Mouse (Mus musculus) intestine, postnatal 0 days (tissue): ENCODE measurements at regions not wholly inside any gene's neighbourhood (a gene's known extent, or its start where the extent isn't known, plus 50 kb on each side); places are given as distances from the start of the nearest gene placed in this dataset.

Experiments used
- ATAC-seq: fragments of 200-750 bp; cut with Nextera tagmentation; 2 replicates; pipeline ENCODE4 v1.8.0; 2017; ENCODE audit warnings: mild to moderate bottlenecking, moderate TSS enrichment, moderate library complexity
- H3K27ac ChIP-seq: fragments of 300-500 bp; sonication (generic); 2 replicates; pipeline ENCODE4 v1.5.1; 2014; ENCODE audit warnings: mild to moderate bottlenecking, low read depth, low read length, moderate library complexity
- H3K27me3 ChIP-seq: fragments of 300-500 bp; sonication (generic); replicated peaks from 2 replicates; pipeline ENCODE4 v1.6.1; 2014; ENCODE audit warnings: low read length, mixed read lengths; ENCODE audit not compliant: control insufficient read depth, insufficient read depth
- H3K36me3 ChIP-seq: fragments of 300-500 bp; sonication (generic); 2 replicates; pipeline ENCODE4 v1.6.1; 2014; ENCODE audit warnings: mild to moderate bottlenecking, moderate library complexity; ENCODE audit not compliant: control insufficient read depth, insufficient read depth
- H3K4me1 ChIP-seq: fragments of 300-500 bp; sonication (generic); replicated peaks from 2 replicates; pipeline ENCODE4 v1.6.1; 2014; ENCODE audit warnings: antibody characterized with exemption, low read length, mixed read lengths; ENCODE audit not compliant: control insufficient read depth, insufficient read depth
- H3K4me2 ChIP-seq: fragments of 300-500 bp; sonication (generic); replicated peaks from 2 replicates; pipeline ENCODE4 v1.6.1; 2014; ENCODE audit warnings: low read depth, mild to moderate bottlenecking, moderate library complexity
- H3K4me3 ChIP-seq: fragments of 300-500 bp; sonication (generic); 2 replicates; pipeline ENCODE4 v1.5.1; 2014; ENCODE audit warnings: low read depth, low read length
- H3K9ac ChIP-seq: fragments of 300-500 bp; sonication (generic); 2 replicates; pipeline ENCODE4 v1.6.1; 2014; ENCODE audit warnings: mild to moderate bottlenecking, low read depth, low read length
- H3K9me3 ChIP-seq: fragments of 300-500 bp; sonication (generic); 2 replicates; pipeline ENCODE4 v1.6.1; 2016; ENCODE audit warnings: mixed run types; ENCODE audit not compliant: control insufficient read depth
- CTCF ChIP-seq: sonication (generic); IDR thresholded peaks from 2 replicates; pipeline ENCODE4 v1.5.1; 2016; ENCODE audit warnings: low read depth, mild to moderate bottlenecking, control low read depth, antibody characterized with exemption, moderate library complexity
- WGBS: fragments of 180-500 bp; shearing (Covaris S2); extraction: QIAGEN DNeasy Blood & Tissue Kit; methylation state at CpG from one replicate; pipeline ENCODE4 v1.1.7; 2014; 5-methylcytosine and 5-hydroxymethylcytosine counted together

DNA sequence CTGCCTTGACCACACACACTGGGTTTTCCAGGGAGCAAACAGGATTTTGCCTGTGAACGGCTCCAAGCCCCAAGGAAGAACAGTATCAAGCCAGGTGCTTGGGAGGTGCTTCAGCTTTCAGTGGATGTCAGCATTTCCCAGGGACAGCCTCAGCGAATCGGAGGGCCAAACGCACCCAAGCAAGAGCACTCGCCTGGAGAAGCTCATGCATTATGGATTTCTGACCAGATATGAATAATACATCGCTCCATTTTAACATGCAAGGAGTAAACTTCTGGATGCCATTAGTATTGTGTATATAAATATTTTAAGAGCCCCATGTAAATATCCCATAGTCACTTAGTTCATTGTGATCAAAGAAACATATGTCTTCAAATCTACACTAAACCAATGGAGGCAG, 530.6 kb upstream of the Jmjd1c start:
- no peaks in the 10 kb centered on the region for H3K27me3 ChIP-seq
- H3K27ac ChIP-seq = no peak overlapping the region
- no peak overlapping the region for H3K4me2 ChIP-seq
- H3K9ac ChIP-seq = no peak overlapping the region
- no peaks in the 10 kb centered on the region for H3K4me1 ChIP-seq
- no peak for ATAC-seq
- H3K36me3 ChIP-seq = no peaks in the 10 kb centered on the region
- 78% methylated on average over 6 of the region's 6 CpGs for WGBS
- TF ChIP-seq CTCF = no peak
- no peaks in the 10 kb centered on the region for H3K9me3 ChIP-seq
- H3K4me3 ChIP-seq = no peak overlapping the region

DNA sequence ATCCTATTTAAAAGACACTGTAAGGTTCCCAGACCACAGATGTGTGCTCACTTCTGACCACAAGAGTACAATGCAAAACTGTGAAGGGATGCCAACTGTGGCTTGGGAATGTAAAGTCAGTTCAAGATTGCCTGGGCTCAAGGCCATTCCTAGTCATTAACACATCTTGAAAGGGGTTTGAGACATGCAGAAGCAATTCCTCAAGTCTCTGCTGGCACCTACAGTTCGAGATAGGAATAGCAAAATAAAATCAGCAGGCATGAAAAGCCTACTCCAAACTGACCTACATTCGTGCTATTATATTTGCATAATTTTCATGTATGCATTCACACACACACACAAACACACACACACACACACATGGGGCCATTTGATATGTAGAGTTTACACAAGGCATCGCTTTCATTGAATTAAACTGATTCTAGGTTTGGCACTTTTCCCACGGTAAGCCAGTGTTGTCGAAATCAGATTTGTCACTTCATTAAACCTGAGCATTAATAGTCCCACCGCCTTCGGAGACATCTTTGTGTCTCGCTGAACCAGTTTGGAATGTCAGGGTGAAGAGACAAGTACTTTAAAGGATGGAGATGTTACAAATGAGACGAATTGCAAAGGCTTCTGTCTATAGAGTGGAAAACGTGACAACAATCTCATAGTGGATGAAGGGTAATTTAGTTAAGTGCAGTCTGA, 520.9 kb upstream of the Jmjd1c start:
- WGBS = 53% methylated on average over 10 of the region's 10 CpGs
- no peaks in the 10 kb centered on the region for H3K4me1 ChIP-seq

DNA sequence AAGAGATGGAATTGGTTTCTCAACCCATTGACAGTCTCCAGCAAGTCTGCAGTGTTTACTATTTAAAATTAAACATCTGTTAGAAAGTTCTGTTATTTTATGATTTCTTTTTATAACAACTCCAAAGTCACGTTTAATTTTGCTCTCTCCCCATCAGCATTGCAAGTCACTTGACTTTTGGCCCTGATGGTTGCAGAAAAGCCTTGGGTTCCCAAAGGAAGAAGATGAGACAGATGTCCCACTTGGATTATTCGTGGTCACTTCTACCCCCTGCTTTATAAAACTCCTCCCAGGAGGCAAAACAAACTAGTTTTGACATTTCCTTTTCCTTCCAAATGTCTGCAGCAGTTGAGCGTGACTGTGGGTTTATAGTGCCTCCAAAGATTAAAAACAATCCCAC, 502.9 kb upstream of the Jmjd1c start:
- H3K27ac ChIP-seq = no peak overlapping the region
- H3K36me3 ChIP-seq = no peaks in the 10 kb centered on the region
- no peak overlapping the region for H3K9ac ChIP-seq
- no peak for TF ChIP-seq CTCF
- H3K4me2 ChIP-seq = no peak overlapping the region
- 45% methylated on average over 3 of the region's 3 CpGs for WGBS
- H3K4me1 ChIP-seq = no peaks in the 10 kb centered on the region
- H3K9me3 ChIP-seq = no peaks in the 10 kb centered on the region
- no peak for ATAC-seq
- H3K4me3 ChIP-seq = no peak overlapping the region
- H3K27me3 ChIP-seq = no peaks in the 10 kb centered on the region

More for the DNA sequence above, 520.9 kb upstream of the Jmjd1c start:
- Histone ChIP-seq H3K4me2 (no peak overlapping the region), H3K27me3 (no peaks in the 10 kb centered on the region), H3K27ac (no peak overlapping the region), H3K9me3 (no peaks in the 10 kb centered on the region), H3K4me3 (no peak overlapping the region), H3K36me3 (no peaks in the 10 kb centered on the region), H3K9ac (no peak overlapping the region)
- TF ChIP-seq CTCF = peak; percentile 70
- ATAC-seq = no peak

DNA sequence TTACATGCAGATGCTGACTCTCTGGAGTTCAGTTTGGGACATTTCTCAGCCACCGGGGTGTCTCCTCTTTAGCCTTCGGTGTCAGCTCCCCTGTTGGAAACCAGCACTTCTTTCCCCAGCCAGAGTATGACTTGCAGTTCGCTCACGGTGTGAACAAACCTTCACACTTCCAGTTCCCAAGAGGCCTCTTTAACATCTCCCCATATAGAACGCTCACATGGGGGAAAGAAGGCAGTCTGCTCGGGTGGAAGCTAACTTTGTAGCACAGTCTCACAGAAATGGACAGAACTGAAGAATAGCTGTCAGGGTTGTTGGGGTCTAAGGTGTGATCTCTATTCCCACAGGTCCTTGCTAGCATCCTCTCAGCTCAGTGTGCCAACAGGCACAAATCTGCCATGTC, 502.4 kb upstream of the Jmjd1c start:
- Histone ChIP-seq H3K4me3 (no peak overlapping the region), H3K9ac (no peak overlapping the region), H3K4me1 (no peaks in the 10 kb centered on the region), H3K36me3 (no peaks in the 10 kb centered on the region), H3K9me3 (no peaks in the 10 kb centered on the region), H3K4me2 (no peak overlapping the region), H3K27ac (no peak overlapping the region), H3K27me3 (no peaks in the 10 kb centered on the region)
- no peak for TF ChIP-seq CTCF
- no peak for ATAC-seq
- 48% methylated on average over 6 of the region's 6 CpGs for WGBS

DNA sequence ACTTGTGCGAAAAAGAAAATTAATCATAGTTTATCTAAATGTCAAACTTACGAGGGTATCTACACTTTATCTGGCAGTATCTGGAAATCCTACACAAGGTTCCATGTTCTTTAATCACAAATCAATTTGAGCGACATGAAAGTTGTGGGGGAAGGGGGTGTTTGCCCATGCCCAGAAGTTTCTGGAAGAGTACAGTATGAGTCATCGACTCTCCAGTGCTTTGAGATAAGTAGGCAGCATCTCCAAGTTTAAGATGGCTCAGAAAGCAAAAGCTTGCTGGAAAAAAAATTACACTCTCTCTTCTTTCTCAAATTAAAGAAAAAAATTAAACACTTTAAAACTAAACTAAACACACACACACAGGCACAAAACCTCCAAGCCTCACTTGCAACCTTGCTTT, 498.0 kb upstream of the Jmjd1c start:
- Histone ChIP-seq H3K36me3 (no peaks in the 10 kb centered on the region), H3K4me3 (no peak overlapping the region), H3K27me3 (no peaks in the 10 kb centered on the region), H3K9ac (no peak overlapping the region), H3K4me2 (no peak overlapping the region), H3K9me3 (no peaks in the 10 kb centered on the region), H3K27ac (no peak overlapping the region), H3K4me1 (no peaks in the 10 kb centered on the region)
- TF ChIP-seq CTCF = no peak
- WGBS = 65% methylated on average over 4 of the region's 4 CpGs
- no peak for ATAC-seq

DNA sequence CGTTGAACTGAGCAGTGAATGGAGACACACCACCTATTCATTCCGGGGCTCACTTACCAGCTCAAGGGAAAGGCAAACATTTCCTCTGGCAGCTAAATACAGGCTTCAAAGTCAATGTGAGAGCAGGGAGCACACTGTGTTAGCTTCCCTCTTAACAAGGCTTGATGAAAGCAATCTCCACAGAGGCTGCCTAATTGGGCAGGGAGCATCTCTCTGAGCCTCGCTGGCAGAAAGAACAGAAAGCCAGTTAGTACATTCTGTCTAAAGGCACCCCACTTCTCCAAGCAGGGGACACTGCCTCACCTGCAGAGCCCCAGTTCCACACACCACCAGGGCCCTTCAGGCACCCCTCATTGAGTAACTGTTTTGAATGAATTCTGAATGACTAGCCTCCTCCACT, 488.8 kb upstream of the Jmjd1c start:
- no peak for ATAC-seq
- no peak overlapping the region for H3K4me3 ChIP-seq
- TF ChIP-seq CTCF = no peak
- no peak overlapping the region for H3K9ac ChIP-seq
- WGBS = 49% methylated on average over 3 of the region's 3 CpGs
- no peak overlapping the region for H3K4me2 ChIP-seq
- no peak overlapping the region for H3K27ac ChIP-seq
- H3K36me3 ChIP-seq = no peaks in the 10 kb centered on the region
- no peaks in the 10 kb centered on the region for H3K4me1 ChIP-seq
- no peaks in the 10 kb centered on the region for H3K9me3 ChIP-seq
- no peaks in the 10 kb centered on the region for H3K27me3 ChIP-seq

DNA sequence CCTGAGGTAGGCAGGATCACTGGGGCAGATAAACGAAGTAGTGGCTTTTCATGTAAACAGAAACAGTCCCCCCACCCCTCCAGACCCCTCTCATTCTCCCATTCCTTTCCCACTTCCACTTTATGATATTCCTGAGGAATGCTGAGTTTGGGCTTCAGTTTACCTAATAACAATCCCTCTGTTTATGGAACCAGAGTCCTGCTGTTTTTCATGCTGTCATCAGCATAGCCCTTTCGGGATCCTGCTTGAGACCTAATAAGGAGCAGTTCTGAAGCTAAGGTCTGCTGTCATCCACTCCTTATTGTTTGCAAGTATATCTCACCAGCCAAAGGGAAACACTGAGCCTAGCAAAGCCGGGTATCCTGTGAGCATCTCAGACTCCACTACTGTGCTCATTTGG, 479.6 kb upstream of the Jmjd1c start:
- no peak overlapping the region for H3K27ac ChIP-seq
- H3K9ac ChIP-seq = no peak overlapping the region
- no peaks in the 10 kb centered on the region for H3K4me1 ChIP-seq
- H3K9me3 ChIP-seq = no peaks in the 10 kb centered on the region
- 45% methylated on average over 3 of the region's 3 CpGs for WGBS
- H3K27me3 ChIP-seq = no peaks in the 10 kb centered on the region
- H3K4me3 ChIP-seq = no peak overlapping the region
- no peak for TF ChIP-seq CTCF
- H3K4me2 ChIP-seq = no peak overlapping the region
- H3K36me3 ChIP-seq = no peaks in the 10 kb centered on the region
- ATAC-seq = no peak
